Mouse (Mus musculus) neural tube, embryonic 14.5 days (tissue): ENCODE data around the gene Apbb2. TPM values are rescaled to one million over a fixed set of nuclear protein-coding genes. Genes with fewer than 3 reads are reported as not detected.
A peak's percentile ranks its signal among the peaks of the same experiment; 100 is the strongest.

Experiments
- ATAC-seq: fragments of 200-750 bp; cut with Nextera tagmentation; 2 replicates; pipeline ENCODE4 v1.8.0; 2017; ENCODE audit warnings: low read depth, mild to moderate bottlenecking, moderate TSS enrichment, moderate library complexity
- H3K27ac ChIP-seq: fragments of 300-500 bp; sonication (generic); 2 replicates; pipeline ENCODE4 v1.5.1; 2014; ENCODE audit warnings: low read depth, mild to moderate bottlenecking, control low read depth, low read length, moderate library complexity, mixed read lengths
- H3K27me3 ChIP-seq: fragments of 300-500 bp; sonication (generic); 2 replicates; pipeline ENCODE4 v1.6.1; 2014; ENCODE audit warnings: low read length; ENCODE audit not compliant: control insufficient read depth, insufficient read depth
- H3K36me3 ChIP-seq: fragments of 300-500 bp; sonication (generic); 2 replicates; pipeline ENCODE4 v1.6.1; 2014; ENCODE audit warnings: low read length, mixed read lengths; ENCODE audit not compliant: control insufficient read depth, insufficient read depth
- H3K4me1 ChIP-seq: fragments of 300-500 bp; sonication (generic); 2 replicates; pipeline ENCODE4 v1.6.1; 2014; ENCODE audit warnings: low read length; ENCODE audit not compliant: control insufficient read depth, insufficient read depth
- H3K4me2 ChIP-seq: fragments of 300-500 bp; sonication (generic); 2 replicates; pipeline ENCODE4 v1.6.1; 2014; ENCODE audit warnings: mild to moderate bottlenecking, low read depth, low read length, control low read depth
- H3K4me3 ChIP-seq: fragments of 300-500 bp; sonication (generic); 2 replicates; pipeline ENCODE4 v1.5.1; 2014; ENCODE audit warnings: low read depth, low read length, control low read depth, mixed read lengths
- H3K9ac ChIP-seq: fragments of 300-500 bp; sonication (generic); replicated peaks from 2 replicates; pipeline ENCODE4 v1.6.1; 2014; ENCODE audit warnings: low read depth, mild to moderate bottlenecking, control low read depth, low read length, mixed read lengths
- H3K9me3 ChIP-seq: fragments of 300-500 bp; sonication (generic); 2 replicates; pipeline ENCODE4 v1.6.1; 2016; ENCODE audit warnings: low read length; ENCODE audit not compliant: control insufficient read depth
- WGBS: fragments of 180-500 bp; shearing (Covaris S2); extraction: QIAGEN DNeasy Blood & Tissue Kit; methylation state at CpG from one replicate; pipeline ENCODE4 v1.1.7; 2014; 5-methylcytosine and 5-hydroxymethylcytosine counted together
- polyA plus RNA-seq: library from polyadenylated mRNA; unstranded; fragments of >200 nt; fragmentation: Nextera tagmentation; extraction: Ambion mirVana; gene quantifications from 2 replicates; pipeline ENCODE4 v1.2.1, GENCODE M21; 2014

The Apbb2 gene
- polyA plus RNA-seq, 1 experiment from 2014 or later = 132 TPM

DNA sequence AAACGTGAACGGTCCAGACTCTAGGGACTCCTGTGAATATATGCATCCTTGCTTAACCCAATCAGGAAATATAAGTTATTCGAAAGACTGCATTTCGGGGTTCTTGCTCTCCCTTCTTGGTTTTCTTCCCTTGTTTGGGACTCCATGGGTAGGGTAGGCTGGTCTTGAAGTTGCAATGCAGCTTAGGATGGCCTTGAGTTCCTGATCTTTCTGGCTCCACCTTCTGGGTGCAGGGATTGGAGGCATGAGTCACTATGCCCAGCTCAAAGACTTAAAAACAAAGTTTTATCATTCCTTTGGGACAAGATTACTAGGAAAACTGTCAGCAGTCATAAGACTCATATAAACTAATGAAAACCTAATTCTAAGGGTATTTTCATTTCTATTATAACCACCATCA is 195.1 kb downstream of the Apbb2 start:
- no peak overlapping the region for H3K4me3 ChIP-seq
- no peaks in the 10 kb centered on the region for H3K27me3 ChIP-seq
- H3K27ac ChIP-seq = no peak overlapping the region
- no peak for ATAC-seq
- H3K36me3 ChIP-seq = no peaks in the 10 kb centered on the region
- no peak overlapping the region for H3K4me2 ChIP-seq
- no peaks in the 10 kb centered on the region; the same call in 1 of the 2 replicates for H3K4me1 ChIP-seq
- H3K9ac ChIP-seq = no peak overlapping the region
- WGBS = 95% methylated on average over 4 of the region's 4 CpGs
- H3K9me3 ChIP-seq = no peaks in the 10 kb centered on the region

DNA sequence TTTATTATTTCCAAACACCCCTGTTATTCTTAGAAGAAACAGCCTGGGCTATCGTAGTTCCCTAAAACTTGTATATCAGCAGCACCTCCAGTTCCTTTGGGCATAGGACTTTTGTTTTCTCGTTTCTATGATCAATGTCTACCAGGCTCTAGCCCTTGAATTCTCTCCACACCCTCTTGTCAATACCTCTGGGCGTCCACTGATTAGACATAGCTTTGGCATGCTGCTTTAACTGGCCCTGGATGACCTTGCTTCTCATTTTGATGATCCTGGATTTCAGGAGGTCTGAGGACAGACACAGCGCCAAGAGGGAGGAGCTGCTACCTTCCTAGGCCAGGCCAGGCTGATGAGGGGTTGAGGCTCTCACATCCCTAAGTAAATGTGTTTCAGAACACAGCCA is 196.6 kb downstream of the Apbb2 start:
- 90% methylated on average over 4 of the region's 4 CpGs for WGBS
- H3K4me2 ChIP-seq = no peak overlapping the region

DNA sequence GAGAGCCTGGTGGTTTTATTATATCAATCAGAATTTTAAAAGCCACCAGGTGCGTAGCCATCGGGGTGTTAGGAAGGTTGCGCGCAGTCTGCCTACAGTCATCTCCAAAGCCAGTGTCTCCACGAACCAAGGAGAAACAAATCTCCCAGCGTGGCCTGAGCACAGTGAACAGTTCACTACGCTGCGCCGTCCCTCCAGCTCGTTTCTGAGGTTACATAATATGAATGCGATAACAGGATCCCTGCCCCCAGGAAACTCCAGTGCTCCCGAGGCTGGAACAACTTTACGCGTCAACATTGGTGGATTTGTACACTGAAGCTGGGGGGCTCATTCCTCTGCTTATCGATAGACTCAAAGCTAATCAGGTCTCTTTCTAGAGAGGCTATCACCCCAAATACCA is 197.4 kb downstream of the Apbb2 start:
- Histone ChIP-seq H3K9me3 (no peaks in the 10 kb centered on the region), H3K9ac (no peak overlapping the region), H3K27me3 (no peaks in the 10 kb centered on the region), H3K4me2 (no peak overlapping the region), H3K4me3 (no peak overlapping the region), H3K4me1 (peaks cover 3% of the 10 kb centered on the region; the same call in 1 of the 2 replicates), H3K27ac (no peak overlapping the region), H3K36me3 (no peaks in the 10 kb centered on the region)
- ATAC-seq = no peak
- WGBS = 88% methylated on average over 15 of the region's 15 CpGs

More for the DNA sequence above, 196.6 kb downstream of the Apbb2 start:
- H3K9me3 ChIP-seq = no peaks in the 10 kb centered on the region
- no peak for ATAC-seq
- H3K27me3 ChIP-seq = no peaks in the 10 kb centered on the region
- no peak overlapping the region for H3K27ac ChIP-seq
- no peaks in the 10 kb centered on the region for H3K36me3 ChIP-seq
- H3K4me3 ChIP-seq = no peak overlapping the region
- H3K9ac ChIP-seq = no peak overlapping the region
- no peaks in the 10 kb centered on the region; the same call in 1 of the 2 replicates for H3K4me1 ChIP-seq

DNA sequence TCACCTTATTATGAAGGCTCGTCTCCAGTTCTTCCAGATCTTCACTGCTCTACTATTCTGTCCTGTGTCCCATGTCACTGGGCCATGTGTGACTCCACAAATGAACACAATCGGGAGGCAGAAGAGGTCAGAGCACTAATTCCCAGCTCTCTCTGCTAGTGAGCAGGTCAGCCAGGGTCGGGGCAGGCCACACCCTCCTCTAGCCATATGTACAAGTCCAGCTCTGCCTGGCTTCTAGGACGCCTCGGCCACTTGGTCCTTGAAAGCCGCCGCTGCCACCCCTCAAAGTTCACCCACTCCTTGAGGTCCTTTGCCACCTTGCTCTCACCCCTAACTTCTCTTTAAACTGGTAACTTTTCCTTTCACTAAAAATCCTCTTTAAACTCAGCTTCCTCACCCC is 198.6 kb downstream of the Apbb2 start:
- Histone ChIP-seq H3K9me3 (no peaks in the 10 kb centered on the region), H3K4me1 (peaks cover 16% of the 10 kb centered on the region), H3K4me2 (no peak overlapping the region), H3K27ac (no peak overlapping the region), H3K27me3 (no peaks in the 10 kb centered on the region), H3K9ac (no peak overlapping the region), H3K4me3 (no peak overlapping the region), H3K36me3 (no peaks in the 10 kb centered on the region)
- 76% methylated on average over 7 of the region's 7 CpGs for WGBS
- no peak for ATAC-seq

DNA sequence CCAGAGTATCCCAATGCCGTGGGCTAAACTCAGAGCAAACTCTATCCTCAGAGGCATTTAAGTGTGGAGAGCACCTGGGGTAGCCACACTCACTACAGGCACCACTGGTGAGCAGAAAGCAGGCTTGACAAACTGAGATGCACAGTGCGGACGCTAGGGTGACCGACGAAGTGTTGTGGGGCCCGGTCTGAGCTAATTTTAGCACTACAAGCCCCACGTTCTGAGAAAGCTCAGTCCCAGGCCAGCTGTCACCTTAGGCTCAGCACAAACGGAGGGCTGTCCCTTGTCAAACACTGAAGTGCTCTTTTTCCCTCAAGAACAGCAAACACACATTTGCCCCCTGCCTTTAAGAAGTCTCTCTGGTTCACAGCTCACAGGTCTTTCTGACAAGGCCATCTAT is 201.3 kb downstream of the Apbb2 start:
- no peaks in the 10 kb centered on the region for H3K9me3 ChIP-seq
- H3K9ac ChIP-seq = no peak overlapping the region
- H3K4me1 ChIP-seq = peaks cover 17% of the 10 kb centered on the region
- H3K36me3 ChIP-seq = no peaks in the 10 kb centered on the region
- 69% methylated on average over 8 of the region's 8 CpGs for WGBS
- no peak overlapping the region for H3K4me3 ChIP-seq
- ATAC-seq = no peak
- H3K4me2 ChIP-seq = no peak overlapping the region
- no peak overlapping the region for H3K27ac ChIP-seq
- no peaks in the 10 kb centered on the region for H3K27me3 ChIP-seq

DNA sequence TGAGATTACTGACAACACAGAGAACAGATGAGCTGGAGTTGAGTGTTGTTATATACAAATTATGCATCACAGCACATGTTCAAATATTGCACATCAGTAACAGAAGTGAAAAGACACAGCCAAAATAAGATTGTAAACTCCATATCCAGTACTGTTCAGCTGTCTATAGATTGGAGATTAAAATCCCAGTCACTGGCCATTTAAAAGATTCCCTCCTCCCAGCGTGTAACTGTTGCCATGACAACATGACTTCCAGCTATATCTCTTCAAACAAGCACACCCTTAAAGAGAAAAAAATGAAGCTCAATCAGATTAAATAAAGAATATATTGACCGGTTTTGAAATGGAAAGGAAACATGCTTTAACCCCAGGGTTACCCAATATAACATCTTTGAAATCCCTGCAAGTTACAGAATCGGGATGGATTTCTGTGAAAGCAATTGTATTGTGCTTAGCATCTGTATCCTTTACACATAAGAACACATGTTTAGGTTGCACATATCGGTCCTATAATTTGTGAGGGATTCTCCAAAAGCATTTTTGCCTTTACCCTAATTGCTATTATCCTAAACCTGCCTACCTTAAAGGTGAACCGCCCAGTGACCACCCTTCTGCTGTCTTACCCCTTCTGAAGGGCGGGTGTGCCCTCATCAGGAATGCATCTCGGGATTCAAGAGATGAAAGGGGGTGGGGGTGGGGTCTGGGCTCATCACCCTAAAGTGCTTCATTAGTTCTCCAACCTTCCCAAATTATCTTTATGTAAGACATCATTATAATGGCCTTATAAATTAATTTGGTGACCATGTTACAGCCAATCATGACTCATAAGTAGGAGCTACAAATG is 202.7 kb downstream of the Apbb2 start:
- ATAC-seq = peak; percentile 63
- Histone ChIP-seq H3K9ac (no peak overlapping the region), H3K4me2 (no peak overlapping the region), H3K27me3 (no peaks in the 10 kb centered on the region), H3K4me3 (no peak overlapping the region), H3K9me3 (no peaks in the 10 kb centered on the region), H3K4me1 (peaks cover 17% of the 10 kb centered on the region), H3K36me3 (no peaks in the 10 kb centered on the region), H3K27ac (peak overlapping the region; percentile 22)
- WGBS = 38% methylated on average over 7 of the region's 7 CpGs

DNA sequence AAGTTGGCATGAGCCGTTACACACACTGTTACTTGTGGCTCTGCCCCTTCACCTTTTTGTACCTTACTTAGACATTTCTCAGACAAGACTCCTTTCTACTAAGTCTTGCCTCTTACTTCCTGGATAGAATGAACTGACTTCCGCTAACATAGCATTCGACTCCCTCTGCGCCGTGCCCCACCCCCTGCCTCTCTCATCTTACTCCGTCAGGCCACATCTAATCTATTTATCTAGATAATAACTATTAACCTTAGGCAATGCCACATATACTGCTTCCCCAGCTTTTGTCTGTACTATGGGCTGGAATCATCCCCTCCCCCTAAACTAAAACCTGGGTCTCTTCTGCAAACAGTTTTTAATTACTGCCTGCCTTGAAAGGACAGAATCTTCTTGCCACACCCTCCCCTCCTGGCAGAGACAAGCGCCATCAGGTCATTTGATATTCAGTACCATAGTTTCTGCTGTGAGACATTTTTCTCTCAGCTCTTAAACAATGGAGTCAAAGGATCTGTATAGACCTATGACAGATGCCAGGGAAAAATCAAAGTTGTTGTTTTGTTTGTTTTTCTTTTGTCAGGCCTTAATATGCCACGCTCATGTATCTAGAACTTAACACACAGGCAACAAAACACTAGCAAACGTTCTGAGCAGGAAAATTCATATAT is 203.4 kb downstream of the Apbb2 start:
- WGBS = 57% methylated on average over 9 of the region's 9 CpGs
- Histone ChIP-seq H3K4me3 (no peak overlapping the region), H3K27me3 (no peaks in the 10 kb centered on the region), H3K36me3 (no peaks in the 10 kb centered on the region), H3K4me2 (no peak overlapping the region), H3K27ac (peak overlapping the region; percentile 22; the same call in 1 of the 2 replicates), H3K9ac (no peak overlapping the region), H3K9me3 (no peaks in the 10 kb centered on the region), H3K4me1 (peaks cover 17% of the 10 kb centered on the region)
- ATAC-seq = 0 out of 2 replicates have a peak, but pooled peaks have one; percentile 10

DNA sequence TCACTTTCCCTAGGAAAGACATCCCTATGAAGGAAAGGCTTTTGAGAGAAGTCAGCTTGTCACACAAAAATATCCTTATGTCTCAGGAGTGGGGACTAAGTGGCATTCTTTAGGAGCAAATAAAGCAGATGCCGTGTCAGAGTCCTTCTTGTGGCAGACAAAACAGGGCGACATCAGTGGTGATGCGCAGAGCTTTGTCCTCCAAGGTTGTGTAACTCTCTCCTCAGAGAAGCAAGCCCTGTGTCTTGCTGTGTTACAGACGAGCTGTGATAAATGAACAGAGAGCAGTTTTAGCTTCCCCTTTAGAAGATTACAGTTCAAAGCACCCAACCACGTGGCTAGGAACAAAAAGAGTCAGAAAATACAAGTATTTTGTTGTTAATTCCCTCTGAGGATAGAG is 205.2 kb downstream of the Apbb2 start:
- H3K9ac ChIP-seq = no peak overlapping the region
- no peak overlapping the region for H3K4me3 ChIP-seq
- no peaks in the 10 kb centered on the region for H3K27me3 ChIP-seq
- H3K4me2 ChIP-seq = no peak overlapping the region
- no peaks in the 10 kb centered on the region for H3K36me3 ChIP-seq
- H3K4me1 ChIP-seq = peaks cover 17% of the 10 kb centered on the region
- ATAC-seq = no peak
- WGBS = 43% methylated on average over 5 of the region's 5 CpGs
- no peaks in the 10 kb centered on the region for H3K9me3 ChIP-seq
- peak overlapping the region; percentile 45; the same call in 1 of the 2 replicates for H3K27ac ChIP-seq

DNA sequence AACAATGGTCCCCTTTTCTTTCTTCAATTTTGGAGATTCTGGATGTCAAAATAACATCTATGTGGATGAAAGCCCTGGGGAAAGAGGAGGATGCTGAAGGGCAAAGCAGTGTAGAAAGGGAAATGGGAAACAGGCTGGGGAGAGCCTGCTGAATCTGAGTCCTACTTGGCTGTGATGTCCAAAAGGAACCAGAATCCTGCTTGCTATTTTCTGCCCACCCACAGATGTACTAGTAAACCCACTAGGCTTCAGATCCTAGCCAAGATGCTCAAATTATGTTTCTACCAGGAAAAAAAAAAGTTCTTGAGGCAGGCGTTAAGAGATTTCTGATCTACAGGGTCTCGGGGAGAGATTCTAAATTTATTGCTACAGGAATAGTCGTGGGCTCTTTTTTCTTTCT is 205.8 kb downstream of the Apbb2 start:
- no peak for ATAC-seq
- peak overlapping the region; percentile 35; the same call in 1 of the 2 replicates for H3K27ac ChIP-seq
- WGBS = 30% methylated on average over 3 of the region's 3 CpGs
- H3K9me3 ChIP-seq = no peaks in the 10 kb centered on the region
- no peaks in the 10 kb centered on the region for H3K36me3 ChIP-seq
- H3K9ac ChIP-seq = no peak overlapping the region
- no peak overlapping the region for H3K4me3 ChIP-seq
- H3K27me3 ChIP-seq = no peaks in the 10 kb centered on the region
- H3K4me1 ChIP-seq = peaks cover 17% of the 10 kb centered on the region
- H3K4me2 ChIP-seq = no peak overlapping the region
